Comparison of ENCODE assay signal across 8 mouse cellular contexts in genomic region chr11:53456474-53457371, GRCm38 (mm10). TPM values are rescaled to one million over a fixed set of nuclear protein-coding genes. Genes with fewer than 3 reads are reported as not detected.
A peak's percentile ranks its signal among the peaks of the same experiment; 100 is the strongest.
DNase-seq lines count a peak whose midpoint lies in the region; ATAC-seq and TF ChIP-seq lines count a peak whose summit lies in the region.

TSS of gene Gm10447 (minus strand) at chr11:53457110.
TSS of gene Shroom1 (plus strand) at chr11:53457205.

- WGBS in thymus, adult 2 months = 8% methylated on average over 42 of the region's 42 CpGs
- 4% methylated on average over 42 of the region's 42 CpGs for WGBS in forebrain, embryonic 10.5 days

- DNase-seq in thymus, adult 2 months = no peak
- no peak for DNase-seq in thymus, postnatal 4 days
- peak; percentile 55 for DNase-seq in forebrain, embryonic 10.5 days (ENCODE audit: extremely low spot score, low spot score)
- peak; percentile 65 to 69 for DNase-seq in heart, postnatal 10 days
- peak; percentile 56 to 75 for DNase-seq in kidney, postnatal 36 days
- peak; percentile 69 for DNase-seq in urinary bladder, adult 2 months (ENCODE audit: low spot score)
- no peak for DNase-seq in frontal cortex, adult 2 months (ENCODE audit: extremely low spot score in 1 of 2, low spot score in 1 of 2)

- ATAC-seq in megakaryocyte, adult 5-6 weeks (ENCODE audit: poor library complexity, severe bottlenecking) = peak; percentile 93

- 0 out of 2 replicates have a peak within 1 kb of the TSS, but pooled peaks have one; percentile 11 for H3K4me3 ChIP-seq in thymus, adult 2 months (ENCODE audit: control insufficient read depth, insufficient read depth, low read length)
- peak within 1 kb of the TSS; percentile 60 for H3K4me3 ChIP-seq in forebrain, embryonic 10.5 days

- no peaks in the 10 kb centered on the region for H3K9me3 ChIP-seq in forebrain, embryonic 10.5 days

- intact Hi-C loops in heart, postnatal 10 days (cut with DNase I) = no loop called here

- TF ChIP-seq CTCF in thymus, adult 2 months (IDR thresholded peaks at IDR 0.05; ENCODE audit: borderline replicate concordance, control insufficient read depth, extremely low read depth, insufficient read depth, low read length, poor library complexity) = peak; percentile 34; the same call in 1 of the 2 replicates

- no peaks in the 10 kb centered on the region for H3K36me3 ChIP-seq in thymus, adult 2 months (ENCODE audit: control insufficient read depth, insufficient read depth, low read length)
- H3K36me3 ChIP-seq in forebrain, embryonic 10.5 days (replicated peaks) = no peaks in the 10 kb centered on the region

- no peak for TF ChIP-seq POLR2A in thymus, adult 2 months (IDR thresholded peaks at IDR 0.05; ENCODE audit: control insufficient read depth, extremely low read depth, insufficient read depth, low read length, poor library complexity)

- no peak within 1 kb of the TSS for H3K27ac ChIP-seq in thymus, adult 2 months (ENCODE audit: control insufficient read depth, insufficient read depth, low read length)
- peak within 1 kb of the TSS; percentile 75 for H3K27ac ChIP-seq in forebrain, embryonic 10.5 days

- 0 out of 2 replicates have a peak, but pooled peaks cover 3% of the 10 kb centered on the region for H3K4me1 ChIP-seq in thymus, adult 2 months (replicated peaks; ENCODE audit: control insufficient read depth, insufficient read depth, low read length)
- H3K4me1 ChIP-seq in forebrain, embryonic 10.5 days = peaks cover 18% of the 10 kb centered on the region

- peaks cover 11% of the 10 kb centered on the region for H3K27me3 ChIP-seq in thymus, adult 2 months (ENCODE audit: control insufficient read depth, insufficient read depth, low read length)
- peaks cover 70% of the 10 kb centered on the region for H3K27me3 ChIP-seq in forebrain, embryonic 10.5 days (ENCODE audit: poor library complexity, severe bottlenecking)

RNA-seq across cellular contexts. Expression of gene Gm10447, which starts in this region (rescaled TPM):
- 0.08 TPM in 1 of 2 replicates, not detected in the other for polyA plus RNA-seq in thymus, adult 2 months (2012; rRNA removed)
- polyA plus RNA-seq in forebrain, embryonic 10.5 days (2016; fragmentation: Nextera tagmentation; extraction: Ambion mirVana) = not detected in 2 replicates
- under 1 TPM in 1 of 2 experiments, not detected in 1; 0.10 TPM for total RNA-seq in heart, postnatal 10 days (2021)
- total RNA-seq in megakaryocyte, adult 5-6 weeks (2015) = not detected in 2 replicates
- 0.11 TPM in 1 of 2 replicates, not detected in the other for total RNA-seq in megakaryocyte, adult 5-6 weeks (2017)
- 1.8 and 2.9 TPM in 2 replicates for polyA plus RNA-seq in urinary bladder, adult 2 months (2012; rRNA removed)
- polyA plus RNA-seq in frontal cortex, adult 2 months (2012; rRNA removed) = 0.08 and 0.10 TPM in 2 replicates

RNA-seq across cellular contexts. Expression of gene Shroom1, which starts in this region (rescaled TPM):
- 0.70 and 0.75 TPM in 2 replicates for polyA plus RNA-seq in thymus, adult 2 months (2012; rRNA removed)
- polyA plus RNA-seq in forebrain, embryonic 10.5 days (2016; fragmentation: Nextera tagmentation; extraction: Ambion mirVana) = 1.2 and 1.7 TPM in 2 replicates
- total RNA-seq in heart, postnatal 10 days (2021) = under 1 TPM; 0.55 to 0.69 TPM
- total RNA-seq in megakaryocyte, adult 5-6 weeks (2015) = 0.05 and 0.13 TPM in 2 replicates
- 0.07 and 4.5 TPM in 2 replicates for total RNA-seq in megakaryocyte, adult 5-6 weeks (2017)
- polyA plus RNA-seq in urinary bladder, adult 2 months (2012; rRNA removed) = 12.1 and 12.9 TPM in 2 replicates
- polyA plus RNA-seq in frontal cortex, adult 2 months (2012; rRNA removed) = 7.4 and 8.1 TPM in 2 replicates

Comparison
In these comparisons a context has a peak if more than half of its experiments do, and no peak if none do; other contexts are left out.
1. Peak in DNase-seq in heart, postnatal 10 days; RNA of the genes that start here not detected or under 1 TPM.
2. DNase-seq: peak in forebrain, embryonic 10.5 days (single experiment), kidney, postnatal 36 days (2 of 2) and urinary bladder, adult 2 months (single experiment); none in thymus, adult 2 months (single experiment), thymus, postnatal 4 days (single experiment) and frontal cortex, adult 2 months (0 of 2).